Mouse (Mus musculus) brain, adult 2 months (tissue): ENCODE measurements at regions not wholly inside any gene's neighbourhood (a gene's known extent, or its start where the extent isn't known, plus 50 kb on each side); places are given as distances from the start of the nearest gene placed in this dataset.
"Not testable (repeated sequence)": the region's sequence is repeated elsewhere in the genome, so short reads cannot be mapped to it uniquely, and the experiment has no call there.

ENCODE experiments used
- DNase-seq: peaks from one replicate; pipeline ENCODE4 v3.0.0; 2011; ENCODE audit warnings: low read depth, low spot score

DNA sequence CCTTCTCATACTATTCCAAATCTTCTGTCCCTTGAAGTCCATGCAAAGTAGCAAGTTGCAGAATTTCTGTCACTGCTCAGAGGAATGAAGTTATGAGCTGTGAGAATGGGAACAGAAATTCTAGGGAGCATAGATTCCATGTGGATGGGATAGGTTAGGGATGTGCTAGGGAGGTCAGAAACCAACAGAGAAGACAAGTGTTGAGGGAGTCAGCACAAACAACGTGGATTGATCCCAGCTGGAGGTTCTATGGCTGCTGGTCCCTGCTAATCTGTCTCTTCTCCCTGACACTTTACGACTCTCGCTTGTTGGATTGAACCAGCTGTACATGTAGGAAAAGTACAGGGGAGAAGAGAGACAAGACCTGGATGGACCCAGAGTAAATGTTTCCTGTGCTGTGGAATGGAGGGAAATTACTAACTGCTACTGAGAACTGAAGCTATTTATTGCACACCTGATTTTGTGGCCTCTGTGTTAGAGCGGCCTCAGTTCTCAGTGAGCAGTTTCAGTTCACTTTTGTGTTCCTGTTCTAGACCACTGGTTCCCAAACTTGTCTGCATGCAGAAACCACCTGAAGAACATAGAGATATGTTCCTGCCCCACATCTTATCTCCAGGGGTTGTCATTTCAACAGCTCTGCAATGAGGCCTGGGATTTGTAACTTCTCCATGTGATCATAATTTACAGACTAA, 151.0 kb downstream of the Ube2e3 start:
- DNase-seq: no peak

DNA sequence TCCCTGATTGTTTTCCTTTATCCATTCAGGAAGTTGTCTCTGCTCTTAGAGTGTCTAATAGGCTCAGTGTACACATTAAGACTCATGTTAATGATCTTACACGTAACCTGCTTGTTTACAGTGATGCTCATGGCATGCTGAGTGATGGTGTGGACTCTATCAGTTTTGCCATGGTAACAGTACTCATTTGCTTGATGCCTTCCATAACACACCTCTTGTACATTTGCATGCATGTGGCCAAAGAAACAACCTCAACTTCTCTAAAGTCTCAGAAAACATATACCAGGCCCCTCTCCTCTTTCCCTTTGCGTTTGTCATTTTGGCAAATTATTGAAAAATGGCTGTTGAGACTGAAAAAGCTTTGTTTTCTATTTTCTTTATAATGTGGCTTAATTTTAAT, 155.0 kb downstream of the Ube2e3 start:
- DNase-seq: no peak

GRCm38 (mm10) chr2:79025678-79026077, 157.8 kb downstream of the Ube2e3 start:
- DNase-seq: peak; percentile 43

DNA sequence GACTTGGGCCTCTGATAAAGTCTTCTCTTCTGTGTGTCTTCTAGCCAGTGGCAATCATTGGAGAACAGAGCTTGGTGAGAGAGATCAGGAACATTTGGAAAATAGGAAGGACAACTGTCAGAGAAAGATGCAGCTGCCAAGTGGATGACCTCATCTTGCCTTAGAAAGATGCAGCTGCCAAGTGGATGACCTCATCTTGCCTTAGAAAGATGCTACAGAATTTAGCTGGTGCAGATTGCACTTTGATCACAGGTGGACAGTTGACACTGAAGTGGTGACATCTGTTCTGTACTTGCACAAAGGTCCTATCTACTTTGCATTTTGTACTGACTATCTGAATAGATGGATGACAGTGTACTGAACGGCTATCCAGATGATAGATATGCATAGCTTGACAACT, 163.1 kb downstream of the Ube2e3 start:
- peak; percentile 39 for DNase-seq

DNA sequence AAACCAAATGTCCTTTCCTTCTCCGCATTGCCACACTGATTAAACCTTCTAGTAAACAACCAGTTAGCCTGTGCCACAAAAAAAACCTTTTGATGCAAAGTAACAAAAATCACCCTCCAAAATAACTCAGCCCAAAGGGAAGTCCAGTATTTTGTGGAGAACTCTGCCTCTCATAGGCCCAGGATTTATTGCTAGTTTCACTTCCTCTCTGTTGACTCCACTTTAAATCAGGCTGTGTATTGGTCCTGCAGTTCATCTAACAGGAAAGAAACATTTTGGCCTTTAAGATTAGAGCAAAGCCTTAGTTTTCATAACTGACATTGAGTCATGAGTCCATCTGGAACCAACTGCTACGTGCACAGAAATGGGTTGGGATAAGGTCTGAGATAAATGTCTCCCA, 168.4 kb downstream of the Ube2e3 start:
- DNase-seq: no peak

- peak; percentile 29 for DNase-seq
These were observed 170.7 kb downstream of the Ube2e3 start for GRCm38 (mm10) chr2:79038624-79039023.

DNA sequence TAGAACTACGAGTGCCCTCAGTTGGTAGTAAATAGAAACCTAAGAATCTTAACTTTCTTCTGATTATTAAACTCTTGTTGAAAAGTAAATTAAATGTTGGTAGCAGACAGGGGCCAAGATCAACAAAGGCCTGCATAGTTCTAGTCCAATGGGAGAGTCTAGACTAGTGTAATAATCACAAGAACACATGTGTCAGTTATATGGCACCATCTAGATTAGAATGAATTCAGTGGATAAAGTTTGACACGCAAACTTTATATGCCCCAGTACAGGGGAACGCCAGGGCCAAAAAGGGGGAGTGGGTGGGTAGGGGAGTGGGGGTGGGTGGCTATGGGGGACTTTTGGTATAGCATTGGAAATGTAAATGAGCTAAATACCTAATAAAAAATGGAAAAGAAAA, 176.9 kb downstream of the Ube2e3 start:
- not testable (repeated sequence) for DNase-seq

DNA sequence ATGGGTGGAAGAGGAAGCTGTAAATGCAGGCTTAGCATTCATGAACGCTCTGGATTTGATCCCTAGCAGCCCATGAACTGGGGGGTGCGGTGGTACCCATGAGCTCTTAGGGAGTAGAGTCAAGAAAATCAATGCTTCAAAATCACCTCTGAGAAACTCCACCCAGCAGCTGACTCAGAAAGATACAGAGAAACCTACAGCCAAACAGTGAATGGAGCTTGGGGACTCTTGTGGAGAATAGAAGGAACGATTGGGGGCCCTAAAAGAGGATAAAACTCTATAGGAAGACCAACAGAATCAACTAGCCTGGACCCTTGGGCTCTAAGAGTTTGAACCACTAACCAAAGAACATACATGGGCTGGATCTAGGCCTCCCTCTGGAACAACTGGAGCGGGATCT, 177.6 kb downstream of the Ube2e3 start:
- no peak for DNase-seq

- DNase-seq: peak; percentile 88
These were observed 180.1 kb downstream of the Ube2e3 start for GRCm38 (mm10) chr2:79048020-79048419.

- no peak for DNase-seq
These were observed 181.0 kb downstream of the Ube2e3 start for GRCm38 (mm10) chr2:79048777-79049537.

DNA sequence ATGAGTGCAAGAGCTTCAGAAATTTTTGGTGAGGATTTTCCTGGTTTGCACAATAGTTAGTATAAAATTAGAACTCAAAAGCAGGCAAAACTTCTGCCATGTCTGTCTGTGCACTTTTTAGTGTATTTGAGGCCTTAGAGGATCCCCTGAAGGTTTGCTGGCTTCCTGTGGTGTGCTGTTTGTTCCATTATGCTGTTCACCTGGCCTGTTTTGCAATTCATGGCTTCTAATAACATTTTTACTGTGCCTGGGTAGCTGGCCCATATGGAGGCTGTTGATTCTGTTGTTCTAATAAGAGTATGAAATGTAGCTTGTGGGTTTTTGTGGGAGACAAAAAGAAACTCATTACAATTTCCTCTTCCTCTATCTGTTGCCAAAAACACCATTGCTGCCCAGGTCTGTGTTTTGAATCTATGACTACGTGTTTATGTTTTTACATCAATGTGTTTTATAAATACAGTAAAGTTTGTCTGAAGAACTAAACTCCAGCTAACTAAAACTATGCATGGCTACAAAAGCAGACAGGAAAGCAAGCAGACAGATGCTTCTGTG, 182.6 kb downstream of the Ube2e3 start:
- DNase-seq: peak; percentile 6

- DNase-seq: no peak
These were observed 184.3 kb downstream of the Ube2e3 start for GRCm38 (mm10) chr2:79052226-79052625.

GRCm38 (mm10) chr2:79056138-79056537, 188.2 kb downstream of the Ube2e3 start:
- peak; percentile 42 for DNase-seq

DNA sequence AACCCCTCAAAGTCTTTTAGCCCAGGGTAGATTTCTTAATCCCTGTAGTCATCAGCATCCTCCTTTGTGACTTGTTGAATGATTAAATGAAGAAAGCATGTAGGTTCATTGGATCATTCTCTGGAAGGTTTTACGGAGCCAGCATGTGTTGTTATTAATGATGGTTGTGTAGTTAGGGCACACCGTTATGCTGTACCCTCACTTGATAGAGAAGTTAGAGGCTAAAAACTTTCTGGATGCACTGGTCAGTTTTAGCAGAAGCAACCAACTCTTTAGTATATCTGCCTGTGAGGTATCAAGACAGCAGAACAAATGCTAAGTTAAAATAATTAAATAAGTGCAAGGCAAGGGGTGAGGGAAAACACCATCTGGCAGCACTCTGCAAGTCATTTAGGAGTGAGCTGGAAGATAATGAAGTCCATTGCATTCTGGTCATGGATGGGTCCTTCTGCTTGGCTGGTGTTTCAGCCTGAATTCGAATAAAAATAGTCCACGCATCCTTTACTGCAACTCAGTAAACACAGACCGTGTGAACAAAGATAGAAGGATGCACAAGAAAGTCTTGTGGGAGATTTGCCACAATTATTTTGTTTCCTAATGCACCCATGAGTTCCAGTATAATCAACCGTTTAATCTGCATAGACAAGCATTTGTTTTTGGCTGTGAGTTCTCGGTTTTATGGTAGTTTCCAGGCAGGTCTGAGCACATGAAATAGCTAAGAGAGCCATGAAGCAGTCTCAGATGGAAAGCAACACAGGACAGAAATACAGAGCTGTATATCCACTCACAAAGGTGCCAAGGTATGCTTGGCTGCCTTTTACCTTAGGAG, 191.4 kb downstream of the Ube2e3 start:
- DNase-seq: peak; percentile 35

DNA sequence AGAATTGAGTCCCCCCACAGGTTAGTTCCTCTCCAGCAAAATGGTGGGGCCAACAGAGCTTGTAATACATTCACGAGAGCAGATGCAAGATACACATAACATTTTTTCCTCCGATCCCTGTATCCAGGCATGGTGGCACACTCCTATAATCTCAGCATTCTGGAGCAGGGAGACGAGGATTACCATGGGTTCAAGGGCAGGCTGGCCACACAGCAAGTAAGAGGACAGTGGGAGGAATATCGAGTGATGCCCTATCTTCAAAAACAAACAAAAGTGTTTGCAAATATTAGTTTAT, 192.0 kb downstream of the Ube2e3 start:
- DNase-seq: no peak

DNA sequence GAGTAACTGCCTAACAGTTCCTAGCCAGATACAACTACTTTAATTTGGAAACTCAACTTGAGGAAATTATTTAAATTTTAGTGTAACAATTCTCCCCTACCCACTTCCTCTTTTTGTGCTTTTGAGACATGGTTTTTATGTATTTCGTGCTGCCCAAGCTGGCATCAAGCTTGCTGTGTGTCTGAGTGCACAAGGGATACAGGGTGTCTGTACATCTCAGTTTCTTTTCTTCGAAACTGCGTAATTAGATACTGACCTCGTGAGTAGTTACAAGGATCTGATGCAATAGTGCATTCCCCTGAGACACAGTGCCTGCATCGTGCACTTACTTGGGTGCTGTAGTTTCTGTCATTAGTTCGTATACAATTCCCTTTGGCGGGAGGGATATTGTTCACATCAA, 192.4 kb downstream of the Ube2e3 start:
- DNase-seq: no peak

- peak; percentile 33 for DNase-seq
These were observed 193.6 kb upstream of the Itga4 start for GRCm38 (mm10) chr2:79061645-79062044.

DNA sequence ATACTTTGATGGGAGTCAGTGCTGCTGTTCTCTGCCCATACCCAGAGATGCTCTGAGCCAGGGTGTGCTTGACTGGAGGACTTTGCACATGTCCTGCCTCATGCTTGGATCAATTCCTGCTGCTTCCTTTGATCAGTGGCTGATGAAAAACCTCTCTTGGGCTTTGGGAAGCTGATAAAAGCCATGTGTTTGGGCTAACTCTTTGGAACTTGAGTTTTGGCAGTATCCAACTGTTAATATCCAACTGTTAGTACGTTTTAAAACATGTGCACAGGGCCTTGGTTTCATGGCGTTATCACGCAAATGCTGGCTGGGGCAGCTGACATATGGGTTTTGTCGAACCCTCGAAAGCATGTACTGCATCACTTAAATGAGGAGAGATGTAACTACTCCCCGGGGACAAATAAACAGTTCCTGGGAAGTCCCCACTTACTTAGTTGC, 193.0 kb upstream of the Itga4 start:
- DNase-seq: no peak

GRCm38 (mm10) chr2:79063641-79064040, 191.6 kb upstream of the Itga4 start:
- no peak for DNase-seq

GRCm38 (mm10) chr2:79065321-79065720, 189.9 kb upstream of the Itga4 start:
- no peak for DNase-seq

GRCm38 (mm10) chr2:79076115-79076514, 179.1 kb upstream of the Itga4 start:
- no peak for DNase-seq

DNA sequence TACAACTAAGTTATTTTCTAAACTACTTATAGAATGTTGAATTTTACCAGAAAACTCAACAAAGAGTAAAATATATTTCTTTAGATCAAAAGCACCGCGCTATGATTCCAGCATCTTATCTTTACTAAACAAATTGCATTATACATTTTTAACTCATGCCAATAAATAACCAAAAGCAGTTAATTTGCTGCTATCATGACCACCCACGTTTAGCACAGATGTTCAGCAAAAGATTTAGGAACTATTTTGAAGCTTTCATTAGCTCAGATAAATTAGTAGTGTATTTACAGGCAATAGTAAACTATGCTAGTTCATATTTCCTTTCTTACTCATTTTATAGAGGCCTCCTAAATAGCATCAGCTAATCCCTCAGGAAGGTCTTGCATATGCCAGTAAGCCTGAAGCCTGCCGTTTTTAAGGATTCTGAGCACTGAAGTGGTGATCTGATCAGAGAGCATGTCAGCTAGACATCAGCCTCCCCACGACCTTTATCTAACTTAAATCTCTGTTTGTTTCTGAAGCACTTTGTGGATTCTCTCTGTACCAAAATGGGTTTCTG, 176.3 kb upstream of the Itga4 start:
- no peak for DNase-seq
